9 mouse cellular contexts compared by ENCODE assay signal in the genomic region with DNA sequence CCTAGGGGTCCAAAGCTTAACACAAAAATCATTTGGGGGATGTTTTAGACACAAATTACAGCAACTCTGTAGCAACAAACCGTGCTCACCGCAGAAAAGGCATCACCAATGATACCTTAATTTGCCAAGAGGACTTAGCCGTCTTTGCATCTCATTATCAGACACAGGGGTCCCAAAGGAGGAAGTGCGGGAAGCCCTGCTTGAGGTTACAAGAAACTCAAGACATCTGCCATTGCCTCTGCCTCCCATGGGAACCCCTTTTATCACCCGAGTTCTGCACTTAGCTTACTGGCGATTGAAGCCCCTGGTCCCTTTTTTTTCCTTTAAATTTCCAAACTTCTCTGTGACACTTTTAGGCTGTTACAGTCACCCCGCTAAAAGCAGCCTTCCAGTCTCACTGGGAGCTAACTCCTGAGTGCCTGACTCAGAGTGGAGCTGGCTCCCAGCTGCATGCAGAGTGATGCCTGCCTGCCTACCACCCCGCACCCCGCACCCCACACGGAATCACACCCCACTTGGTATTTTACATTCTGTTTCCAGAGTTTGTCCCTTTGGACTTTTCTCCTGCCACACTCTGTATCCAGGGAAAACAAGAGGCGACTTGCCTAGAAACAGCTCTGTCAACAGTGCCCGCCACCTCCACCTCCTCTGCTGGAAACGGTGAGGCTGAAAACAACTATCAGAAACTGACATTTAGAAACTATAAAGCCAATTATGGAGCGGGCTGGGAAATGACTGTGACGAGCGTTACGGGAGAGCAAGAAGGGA.
DNase-seq lines count a peak whose midpoint lies in the region.
"Had no signal": no experiment of that assay in that cellular context is flagged by ENCODE, and none has a peak within 500 bp of the region (broad histone marks: within the 10 kb centered on the region; RNA-seq: fewer than 3 reads in every experiment).

No protein-coding gene starts in this region.

- DNase-seq in adrenal gland, postnatal 10 days: peak; percentile 2
- DNase-seq in adrenal gland, postnatal 4 days (ENCODE audit: low spot score in 2 of 2): no peak
- DNase-seq in kidney, adult 9 months: peak; percentile 7
- DNase-seq in kidney, adult 8-10 months: no peak
- DNase-seq in brain, adult 2 months (ENCODE audit: low read depth, low spot score): peak; percentile 37
- peak; percentile 14 to 29 for DNase-seq in right cerebral cortex, adult 2 months (ENCODE audit: low spot score in 2 of 2)
- DNase-seq in layer of hippocampus, adult 9-10 months (ENCODE audit: low spot score): no peak
- DNase-seq in thymus, postnatal 4 days: no peak
- DNase-seq: cerebellum, postnatal 36 days had no signal

Comparison
In these comparisons a context has a peak if more than half of its experiments do, and no peak if none do; other contexts are left out.
1. DNase-seq: peak in adrenal gland, postnatal 10 days (single experiment), kidney, adult 9 months (single experiment), brain, adult 2 months (single experiment) and right cerebral cortex, adult 2 months (2 of 2); none in adrenal gland, postnatal 4 days (0 of 2), kidney, adult 8-10 months (0 of 2), layer of hippocampus, adult 9-10 months (single experiment) and thymus, postnatal 4 days (single experiment).